Mouse (Mus musculus): ENCODE results near the gene Defb21.

Defb21 gene

GRCm38 (mm10) chr2:152604057-152604456 lies 31.5 kb downstream of the Defb21 start, which contains the start of gene Defb36:
Gene Defb36, plus strand, starts transcription at chr2:152604327.
- in situ Hi-C loops (cut with MboI, MseI), result no loop called here

- in situ Hi-C loops (cut with MboI, MseI), result loop anchor here in 1 of 2 experiments (5.0 kb wide), 1 partner anchor 60 kb away; the partner anchor contains the start of gene H13
Measured at GRCm38 (mm10) chr2:152607746-152608145, 35.2 kb downstream of the Defb21 start.

GRCm38 (mm10) chr2:152608719-152609118 lies 36.2 kb downstream of the Defb21 start:
- in situ Hi-C loops (cut with MboI, MseI), result loop anchor here in 1 of 2 experiments (5.0 kb wide), 1 partner anchor 59 kb away; the partner anchor contains the start of gene H13

GRCm38 (mm10) chr2:152612193-152612592 lies 39.6 kb downstream of the Defb21 start:
- in situ Hi-C loops (cut with MboI, MseI), result no loop called here

GRCm38 (mm10) chr2:152615563-152615962 lies 43.0 kb downstream of the Defb21 start:
- in situ Hi-C loops (cut with MboI, MseI), result loop anchor here in 1 of 2 experiments (5.0 kb wide), 1 partner anchor 42 kb away; no protein-coding TSS in a partner anchor

GRCm38 (mm10) chr2:152616470-152616869 lies 43.9 kb downstream of the Defb21 start:
- in situ Hi-C loops (cut with MboI, MseI), result loop anchor here in 1 of 2 experiments (5.0 kb wide), 1 partner anchor 41 kb away; no protein-coding TSS in a partner anchor

- in situ Hi-C loops (cut with MboI, MseI), result loop anchor here in 1 of 2 experiments (5.0 kb wide), 1 partner anchor 40 kb away; no protein-coding TSS in a partner anchor
Measured at GRCm38 (mm10) chr2:152617374-152617773, 44.8 kb downstream of the Defb21 start.

GRCm38 (mm10) chr2:152620367-152621134 lies 48.0 kb downstream of the Defb21 start:
- in situ Hi-C loops (cut with MboI, MseI), result loop anchor here in 1 of 2 experiments (10.0 kb wide), 1 partner anchor 1514 kb away; the partner anchor contains the start of gene Bpifa3

GRCm38 (mm10) chr2:152622151-152622550 lies 49.6 kb downstream of the Defb21 start:
- in situ Hi-C loops (cut with MboI, MseI), result loop anchor here in 1 of 2 experiments (10.0 kb wide), 1 partner anchor 1513 kb away; the partner anchor contains the start of gene Bpifa3

GRCm38 (mm10) chr2:152622953-152623352 lies 50.4 kb downstream of the Defb21 start, which contains the start of gene Defb25:
Gene Defb25, minus strand, starts transcription at chr2:152623053.
- in situ Hi-C loops (cut with MboI, MseI), result loop anchor here in 1 of 2 experiments (10.0 kb wide), 1 partner anchor 1512 kb away; the partner anchor contains the start of gene Bpifa3
